Mouse (Mus musculus): ENCODE results near the gene Washc1.
"Not testable (repeated sequence)": the region's sequence is repeated elsewhere in the genome, so short reads cannot be mapped to it uniquely, and the experiment has no call there.

The Washc1 gene

GRCm38 (mm10) chr17:66111402-66111959, at the start of gene Washc1:
Gene Washc1, plus strand, starts transcription at chr17:66111545.
- DNase-seq (ENCODE audit: low read depth, low spot score) = peak; percentile 96

DNA sequence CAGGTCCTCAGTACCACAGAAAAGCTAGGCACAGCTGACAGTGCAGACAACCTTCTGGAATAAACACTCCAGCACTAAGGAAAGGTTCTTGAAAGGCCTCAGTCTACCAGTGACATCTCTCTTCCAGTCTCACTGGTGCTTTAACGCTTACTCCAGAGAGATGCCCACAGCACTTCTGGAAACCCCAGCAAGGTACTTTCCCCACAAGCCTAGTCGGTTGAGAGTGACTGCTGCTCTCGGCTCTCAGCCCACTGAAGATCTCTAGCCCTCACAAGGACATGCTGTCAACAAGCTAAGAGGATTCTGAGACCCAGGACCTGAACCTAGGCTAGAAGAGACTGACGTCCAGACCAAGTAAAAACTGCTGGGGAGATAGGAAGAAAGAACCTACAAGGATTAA, 46.2 kb upstream of the Washc1 start:
- no peak for DNase-seq (ENCODE audit: low read depth, low spot score)

DNA sequence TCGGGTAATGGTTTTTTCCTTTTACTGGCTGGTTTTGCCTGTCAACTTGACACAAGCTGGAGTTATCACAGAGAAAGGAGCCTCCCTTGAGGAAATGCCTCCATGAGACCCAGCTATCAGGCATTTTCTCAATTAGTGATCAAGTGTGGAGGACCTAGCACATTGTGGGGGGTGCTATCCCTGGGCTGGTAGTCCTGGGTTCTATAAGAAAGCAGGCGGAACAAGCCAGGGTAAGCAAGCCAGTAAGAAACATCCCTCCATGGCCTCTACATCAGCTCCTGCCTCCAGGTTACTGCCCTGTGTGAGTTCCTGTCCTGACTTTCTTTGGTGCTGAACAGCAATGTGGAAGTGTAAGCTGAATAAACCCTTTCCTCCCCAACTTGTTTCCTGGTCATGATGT, 42.3 kb upstream of the Washc1 start:
- not testable (repeated sequence) for DNase-seq (ENCODE audit: low read depth, low spot score)

DNA sequence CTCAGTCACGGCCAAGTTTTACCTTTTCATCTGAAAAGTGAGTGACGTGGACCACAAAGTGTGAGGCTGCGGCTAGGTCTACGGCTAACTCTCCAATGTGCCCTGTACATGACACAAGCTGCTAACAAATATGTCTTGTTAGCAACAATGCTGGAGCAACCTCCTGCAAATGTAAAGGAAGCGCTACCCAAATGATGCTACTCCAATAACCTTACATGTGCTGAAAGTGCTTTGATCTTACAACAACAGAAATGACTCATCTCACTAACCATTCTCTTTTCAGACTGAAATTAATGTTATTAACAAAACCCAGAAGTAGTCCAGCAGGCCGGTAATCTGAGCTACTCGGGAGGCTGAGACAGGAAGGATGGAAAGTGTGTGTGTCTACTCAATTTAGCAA, 37.4 kb upstream of the Washc1 start:
- no peak for DNase-seq (ENCODE audit: low read depth, low spot score)

DNA sequence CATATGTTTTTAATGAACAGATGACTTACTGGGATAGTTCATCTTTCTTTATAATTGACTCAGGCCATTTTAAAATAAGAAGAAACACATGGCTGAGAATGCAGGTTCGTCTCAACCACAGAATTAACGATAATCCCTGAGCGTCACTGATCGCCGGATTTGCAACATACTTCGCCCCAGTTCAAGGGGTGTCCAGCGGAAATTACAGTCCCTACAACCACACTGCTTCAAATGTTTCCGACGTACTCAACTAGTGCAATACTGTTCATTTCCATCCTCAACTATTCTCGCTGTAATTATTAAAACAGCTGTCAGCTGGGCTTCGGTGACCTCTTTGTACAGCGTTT, 35.5 kb upstream of the Washc1 start:
- DNase-seq (ENCODE audit: low read depth, low spot score) = peak; percentile 36

GRCm38 (mm10) chr17:66076174-66076927, 35.0 kb upstream of the Washc1 start:
- DNase-seq (ENCODE audit: low read depth, low spot score) = peak; percentile 73

GRCm38 (mm10) chr17:66076934-66077333, 34.4 kb upstream of the Washc1 start, which contains the start of gene Ankrd12:
Gene Ankrd12, minus strand, starts transcription at chr17:66077089.
- DNase-seq (ENCODE audit: low read depth, low spot score) = peak; percentile 98

DNA sequence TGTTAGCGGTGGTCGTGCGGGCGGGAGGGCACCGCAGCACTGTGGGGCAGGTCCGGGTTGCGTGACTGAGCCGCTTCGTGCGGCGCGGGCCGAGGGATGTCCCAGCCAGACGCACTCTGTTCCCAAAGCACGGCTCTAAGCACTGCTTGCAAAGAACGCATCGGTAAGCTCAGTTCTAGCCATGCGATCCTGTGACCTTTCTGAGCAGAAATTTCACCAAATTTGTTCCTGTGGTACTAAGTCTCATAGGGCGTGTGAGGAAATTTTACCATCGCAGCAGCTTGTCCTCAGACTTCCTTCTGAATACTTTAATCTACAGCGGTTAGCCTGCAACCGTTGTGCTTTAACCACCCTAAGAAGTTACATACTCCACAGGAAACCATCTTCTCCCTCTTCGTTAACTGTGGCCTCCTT, 33.9 kb upstream of the Washc1 start:
- peak; percentile 47 for DNase-seq (ENCODE audit: low read depth, low spot score)

GRCm38 (mm10) chr17:66084486-66084885, 26.9 kb upstream of the Washc1 start:
- no peak for DNase-seq (ENCODE audit: low read depth, low spot score)

- DNase-seq (ENCODE audit: low read depth, low spot score) = no peak
Observed at GRCm38 (mm10) chr17:66085038-66085437, 26.3 kb upstream of the Washc1 start.

GRCm38 (mm10) chr17:66090251-66090650, 21.1 kb upstream of the Washc1 start:
- DNase-seq (ENCODE audit: low read depth, low spot score) = no peak

DNA sequence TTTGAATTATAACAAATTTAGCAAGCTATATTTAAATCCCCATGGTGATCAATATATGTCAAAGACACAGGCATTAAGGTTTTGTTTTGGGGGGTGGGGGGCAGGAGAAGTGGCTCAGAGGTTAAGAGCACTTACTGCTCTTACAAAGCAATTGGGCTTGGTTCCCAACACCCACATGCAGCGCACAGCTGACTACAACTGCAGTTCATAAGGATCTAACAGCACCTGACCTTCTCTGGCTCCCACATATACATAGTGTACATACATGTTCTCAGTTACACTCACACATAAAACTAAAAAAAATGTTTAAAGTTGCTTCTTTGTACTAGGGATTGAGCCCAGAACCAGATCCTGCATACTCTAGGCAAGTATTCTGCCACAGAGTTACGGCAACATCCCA, 20.0 kb upstream of the Washc1 start:
- DNase-seq (ENCODE audit: low read depth, low spot score) = no peak

DNA sequence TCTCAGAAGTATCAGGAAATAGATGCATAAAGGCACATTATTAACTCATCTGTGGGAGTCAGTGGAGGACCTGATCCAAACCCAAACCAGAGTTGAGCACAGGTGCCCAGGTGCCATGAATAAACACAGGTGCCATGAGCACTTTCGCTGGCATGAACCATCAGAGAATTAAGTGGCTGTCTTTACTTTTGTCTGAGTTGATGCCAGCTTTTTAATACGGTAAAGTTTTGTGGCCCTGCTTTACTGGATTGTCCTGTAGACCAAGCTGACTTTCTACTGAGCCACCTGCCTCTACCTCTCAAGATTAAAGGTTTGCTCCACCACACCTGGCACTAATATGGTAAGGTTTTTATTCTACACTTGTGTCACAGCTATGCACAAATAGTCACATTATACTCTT, 19.3 kb upstream of the Washc1 start:
- no peak for DNase-seq (ENCODE audit: low read depth, low spot score)

- DNase-seq (ENCODE audit: low read depth, low spot score) = no peak
Observed at GRCm38 (mm10) chr17:66092664-66093063, 18.7 kb upstream of the Washc1 start.

DNA sequence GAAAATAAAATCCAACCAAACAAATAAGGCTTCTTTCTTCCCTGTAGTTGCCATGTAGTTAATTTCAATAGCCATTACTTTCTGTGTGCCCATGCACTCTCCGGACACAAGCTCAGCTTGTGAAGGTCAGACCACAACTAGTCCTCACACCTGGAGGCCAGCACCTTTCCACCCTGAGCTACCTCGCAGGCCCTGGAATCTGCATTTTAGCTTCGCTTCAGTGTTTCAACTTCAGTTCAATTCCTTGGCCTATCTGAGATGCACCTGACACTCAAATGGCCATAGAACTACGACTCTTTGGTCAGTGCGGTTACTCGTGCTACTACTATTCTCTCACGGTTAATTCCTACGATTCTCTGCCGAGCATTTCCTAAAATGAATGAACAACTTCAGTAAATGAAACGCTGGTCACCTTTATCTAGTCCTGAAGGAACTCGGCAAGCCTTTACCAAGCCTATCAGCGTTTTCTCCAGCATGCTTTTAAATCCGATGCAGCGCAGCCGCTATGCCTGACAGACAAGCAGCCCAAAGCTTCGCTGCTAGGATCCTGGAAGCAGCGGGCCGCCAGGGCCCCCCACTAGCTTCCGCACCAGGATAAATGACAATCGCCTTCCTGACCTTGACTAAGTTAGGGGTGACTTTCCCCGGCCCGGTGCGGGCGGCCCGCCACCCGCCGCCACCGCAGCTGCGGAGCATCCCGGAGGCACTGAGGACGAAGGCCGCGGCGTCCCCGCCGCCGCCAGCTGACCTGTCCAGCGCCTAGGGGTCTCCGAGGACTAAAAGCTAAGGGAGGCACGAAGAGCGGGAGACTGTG, 10.6 kb upstream of the Washc1 start:
- DNase-seq (ENCODE audit: low read depth, low spot score) = peak; percentile 52

- DNase-seq (ENCODE audit: low read depth, low spot score) = peak; percentile 99
Observed at GRCm38 (mm10) chr17:66101380-66102330, 9.7 kb upstream of the Washc1 start, which contains the start of gene Ndufv2. Gene Ndufv2, minus strand, starts transcription at chr17:66101559.

GRCm38 (mm10) chr17:66104076-66104475, 7.3 kb upstream of the Washc1 start:
- DNase-seq (ENCODE audit: low read depth, low spot score) = no peak

GRCm38 (mm10) chr17:66106601-66107267, 4.6 kb upstream of the Washc1 start:
- DNase-seq (ENCODE audit: low read depth, low spot score) = peak; percentile 74

DNA sequence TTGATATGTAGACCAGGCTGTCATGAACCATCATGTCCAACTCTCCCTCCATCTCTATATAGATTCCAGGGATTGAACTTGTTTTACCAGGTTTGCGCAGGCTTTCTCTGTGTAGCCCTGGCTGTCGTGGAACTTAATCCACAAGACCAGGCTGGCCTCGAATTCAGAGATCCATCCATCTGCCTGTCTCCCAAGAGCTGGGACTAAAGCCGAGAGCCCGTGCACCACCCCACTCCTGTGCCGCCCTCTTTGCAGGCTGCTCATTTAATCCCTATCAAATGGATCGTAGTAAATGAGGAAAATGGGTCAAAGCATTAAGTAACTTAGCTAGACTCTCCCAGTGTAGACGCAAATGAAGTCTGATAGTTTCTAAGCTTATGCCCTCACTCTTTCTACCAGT, 3.9 kb upstream of the Washc1 start:
- DNase-seq (ENCODE audit: low read depth, low spot score) = no peak

- no peak for DNase-seq (ENCODE audit: low read depth, low spot score)
Observed at GRCm38 (mm10) chr17:66108198-66108597, 3.1 kb upstream of the Washc1 start.

- peak; percentile 40 for DNase-seq (ENCODE audit: low read depth, low spot score)
Observed at GRCm38 (mm10) chr17:66110746-66111145, 599 bp upstream of the Washc1 start.
